Mouse (Mus musculus): ENCODE results near the gene 4921504E06Rik. TPM values are rescaled to one million over a fixed set of nuclear protein-coding genes. Genes with fewer than 3 reads are reported as not detected.

Gene 4921504E06Rik
- polyA plus RNA-seq, 1 experiment from 2014 or later, result not detected

DNA sequence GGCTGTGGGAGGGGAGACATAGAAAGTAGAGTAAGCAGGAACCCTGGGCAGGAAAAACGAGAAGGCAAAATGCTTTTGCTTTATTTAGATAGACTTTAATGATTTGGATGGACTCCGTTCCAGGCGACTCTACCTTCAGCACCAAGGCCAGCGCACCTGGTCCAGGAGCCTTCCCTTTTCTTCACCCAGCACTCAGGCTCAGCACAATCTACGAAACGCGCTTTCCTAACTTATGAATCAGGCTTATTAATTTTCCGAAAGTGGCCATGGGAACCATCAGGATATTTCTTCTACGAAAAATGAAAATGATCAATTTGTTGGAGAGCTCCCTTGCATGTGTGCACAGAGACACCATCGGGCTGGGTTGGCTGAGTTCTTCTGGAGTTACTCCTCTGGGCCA, 124.7 kb downstream of the 4921504E06Rik start:
- DNase-seq (peak; percentile 90), ATAC-seq (ENCODE audit: insufficient read depth) (no peak)
- H3K36me3 ChIP-seq (ENCODE audit: insufficient read depth), result no peaks in the 10 kb centered on the region
- TF ChIP-seq CTCF (IDR thresholded peaks at IDR 0.05; ENCODE audit: low read depth), result no peak
- no peak overlapping the region for H3K4me3 ChIP-seq (ENCODE audit: low read depth, low read length)
- H3K27ac ChIP-seq (ENCODE audit: low read depth), result no peak overlapping the region
- H3K4me2 ChIP-seq, result no peak overlapping the region
- no peaks in the 10 kb centered on the region for H3K4me1 ChIP-seq (ENCODE audit: insufficient read depth)
- peaks cover 60% of the 10 kb centered on the region for H3K27me3 ChIP-seq (ENCODE audit: insufficient read depth, low read length)
- H3K9me3 ChIP-seq (ENCODE audit: low read depth, low read length), result no peaks in the 10 kb centered on the region
- 2% methylated on average over 10 of the region's 10 CpGs for WGBS
- H3K9ac ChIP-seq, result no peak overlapping the region

- no peak overlapping the region for H3K4me2 ChIP-seq
- no peak for DNase-seq
- peaks cover 4% of the 10 kb centered on the region; the same call in 1 of the 2 replicates for H3K27me3 ChIP-seq (ENCODE audit: insufficient read depth, low read length)
- no peak for TF ChIP-seq CTCF (IDR thresholded peaks at IDR 0.05; ENCODE audit: low read depth)
- 78% methylated on average over 6 of the region's 6 CpGs for WGBS
- H3K4me1 ChIP-seq (ENCODE audit: insufficient read depth), result no peaks in the 10 kb centered on the region
- no peaks in the 10 kb centered on the region for H3K9me3 ChIP-seq (ENCODE audit: low read depth, low read length)
- ATAC-seq (ENCODE audit: insufficient read depth), result no peak
- no peak overlapping the region for H3K27ac ChIP-seq (ENCODE audit: low read depth)
- H3K4me3 ChIP-seq (ENCODE audit: low read depth, low read length), result no peak overlapping the region
- no peaks in the 10 kb centered on the region for H3K36me3 ChIP-seq (ENCODE audit: insufficient read depth)
- H3K9ac ChIP-seq, result no peak overlapping the region
Observed at GRCm38 (mm10) chr2:19423086-19423485, 130.6 kb downstream of the 4921504E06Rik start.

DNA sequence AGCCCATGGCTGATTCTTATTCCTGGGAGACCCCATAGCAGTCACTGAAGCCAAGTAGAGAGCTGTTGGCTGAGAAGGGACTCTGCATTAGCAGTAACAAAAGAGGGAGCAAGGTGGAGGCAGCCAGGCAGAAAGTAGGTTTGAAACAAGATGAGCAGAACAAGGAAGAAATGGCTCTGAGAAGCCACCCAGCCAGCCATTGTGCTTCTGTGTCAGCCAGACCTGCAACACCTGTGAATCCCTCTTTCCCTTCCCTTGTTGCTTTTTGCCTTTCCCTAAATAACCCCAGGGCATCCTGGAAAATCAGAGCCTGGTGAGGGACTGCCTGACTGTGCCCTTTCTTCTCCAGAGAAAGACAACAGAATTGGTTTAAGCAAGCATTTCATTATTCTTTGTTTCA, 131.5 kb downstream of the 4921504E06Rik start:
- H3K9ac ChIP-seq, result no peak overlapping the region
- no peak overlapping the region for H3K27ac ChIP-seq (ENCODE audit: low read depth)
- DNase-seq, result no peak
- TF ChIP-seq CTCF (IDR thresholded peaks at IDR 0.05; ENCODE audit: low read depth), result no peak
- H3K4me2 ChIP-seq, result no peak overlapping the region
- H3K4me3 ChIP-seq (ENCODE audit: low read depth, low read length), result no peak overlapping the region
- H3K9me3 ChIP-seq (ENCODE audit: low read depth, low read length), result no peaks in the 10 kb centered on the region
- H3K27me3 ChIP-seq (ENCODE audit: insufficient read depth, low read length), result peaks cover 4% of the 10 kb centered on the region; the same call in 1 of the 2 replicates
- ATAC-seq (ENCODE audit: insufficient read depth), result no peak
- H3K36me3 ChIP-seq (ENCODE audit: insufficient read depth), result no peaks in the 10 kb centered on the region
- no peaks in the 10 kb centered on the region for H3K4me1 ChIP-seq (ENCODE audit: insufficient read depth)

- H3K4me1 ChIP-seq (ENCODE audit: insufficient read depth), result no peaks in the 10 kb centered on the region
- no peaks in the 10 kb centered on the region for H3K9me3 ChIP-seq (ENCODE audit: low read depth, low read length)
- H3K27ac ChIP-seq (ENCODE audit: low read depth), result no peak overlapping the region
- TF ChIP-seq CTCF (IDR thresholded peaks at IDR 0.05; ENCODE audit: low read depth), result no peak
- no peak for ATAC-seq (ENCODE audit: insufficient read depth)
- DNase-seq, result no peak
- H3K4me3 ChIP-seq (ENCODE audit: low read depth, low read length), result no peak overlapping the region
- no peak overlapping the region for H3K9ac ChIP-seq
- H3K4me2 ChIP-seq, result no peak overlapping the region
- H3K36me3 ChIP-seq (ENCODE audit: insufficient read depth), result no peaks in the 10 kb centered on the region
- no peaks in the 10 kb centered on the region for H3K27me3 ChIP-seq (ENCODE audit: insufficient read depth, low read length)
- 48% methylated on average over 1 of the region's 1 CpGs for WGBS
Observed at GRCm38 (mm10) chr2:19419686-19420345, 133.9 kb downstream of the 4921504E06Rik start.

GRCm38 (mm10) chr2:19416066-19416465, 137.6 kb downstream of the 4921504E06Rik start:
- no peak overlapping the region for H3K4me2 ChIP-seq
- H3K9ac ChIP-seq, result no peak overlapping the region
- no peak for DNase-seq
- H3K4me3 ChIP-seq (ENCODE audit: low read depth, low read length), result no peak overlapping the region
- H3K27me3 ChIP-seq (ENCODE audit: insufficient read depth, low read length), result no peaks in the 10 kb centered on the region
- WGBS, result 63% methylated on average over 6 of the region's 6 CpGs
- H3K9me3 ChIP-seq (ENCODE audit: low read depth, low read length), result no peaks in the 10 kb centered on the region; the same call in 1 of the 2 replicates
- no peaks in the 10 kb centered on the region for H3K4me1 ChIP-seq (ENCODE audit: insufficient read depth)
- H3K27ac ChIP-seq (ENCODE audit: low read depth), result no peak overlapping the region
- no peak for ATAC-seq (ENCODE audit: insufficient read depth)
- no peaks in the 10 kb centered on the region for H3K36me3 ChIP-seq (ENCODE audit: insufficient read depth)
- TF ChIP-seq CTCF (IDR thresholded peaks at IDR 0.05; ENCODE audit: low read depth), result no peak

- no peak overlapping the region for H3K27ac ChIP-seq (ENCODE audit: low read depth)
- H3K36me3 ChIP-seq (ENCODE audit: insufficient read depth), result no peaks in the 10 kb centered on the region
- H3K9ac ChIP-seq, result no peak overlapping the region
- no peaks in the 10 kb centered on the region for H3K4me1 ChIP-seq (ENCODE audit: insufficient read depth)
- H3K4me2 ChIP-seq, result peak overlapping the region; percentile 54
- no peaks in the 10 kb centered on the region; the same call in 1 of the 2 replicates for H3K9me3 ChIP-seq (ENCODE audit: low read depth, low read length)
- no peaks in the 10 kb centered on the region for H3K27me3 ChIP-seq (ENCODE audit: insufficient read depth, low read length)
- under 1% methylated on average over 6 of the region's 6 CpGs for WGBS
- peak; percentile 82 for TF ChIP-seq CTCF (IDR thresholded peaks at IDR 0.05; ENCODE audit: low read depth)
- ATAC-seq (ENCODE audit: insufficient read depth) (peak; percentile 73), DNase-seq (peak; percentile 96)
- peak overlapping the region; percentile 13 for H3K4me3 ChIP-seq (ENCODE audit: low read depth, low read length)
Observed at GRCm38 (mm10) chr2:19415063-19415521, 138.6 kb downstream of the 4921504E06Rik start.

GRCm38 (mm10) chr2:19414222-19414965, 139.3 kb downstream of the 4921504E06Rik start:
- peak; percentile 83 for TF ChIP-seq CTCF (IDR thresholded peaks at IDR 0.05; ENCODE audit: low read depth)
- ATAC-seq (ENCODE audit: insufficient read depth), result peak; percentile 69
- 17% methylated on average over 19 of the region's 19 CpGs for WGBS

More at GRCm38 (mm10) chr2:19414222-19414965, 139.3 kb downstream of the 4921504E06Rik start:
- H3K4me3 ChIP-seq (ENCODE audit: low read depth, low read length), result peak overlapping the region; percentile 13
- peak overlapping the region; percentile 54 for H3K4me2 ChIP-seq
- H3K27ac ChIP-seq (ENCODE audit: low read depth), result no peak overlapping the region
- DNase-seq, result peak; percentile 76
- no peak overlapping the region for H3K9ac ChIP-seq
- H3K9me3 ChIP-seq (ENCODE audit: low read depth, low read length), result no peaks in the 10 kb centered on the region; the same call in 1 of the 2 replicates
- H3K36me3 ChIP-seq (ENCODE audit: insufficient read depth), result no peaks in the 10 kb centered on the region
- H3K27me3 ChIP-seq (ENCODE audit: insufficient read depth, low read length), result no peaks in the 10 kb centered on the region
- no peaks in the 10 kb centered on the region for H3K4me1 ChIP-seq (ENCODE audit: insufficient read depth)

Other genes starting within 250 kb of the 4921504E06Rik start
- gene Msrb2, start 182.5 kb downstream of the 4921504E06Rik start, polyA plus RNA-seq (2014; fragmentation: Nextera tagmentation; extraction: Ambion mirVana), result 24.4 and 24.8 TPM in 2 replicates
- not detected in 2 replicates for gene Ptf1a, start 108.3 kb downstream of the 4921504E06Rik start, polyA plus RNA-seq (2014; fragmentation: Nextera tagmentation; extraction: Ambion mirVana)
- gene Otud1, start 103.8 kb upstream of the 4921504E06Rik start, polyA plus RNA-seq (2014; fragmentation: Nextera tagmentation; extraction: Ambion mirVana), result 8.9 and 9.5 TPM in 2 replicates

All from lung, embryonic 14.5 days (tissue).